Mouse (Mus musculus) liver, embryonic 14.5 days (tissue): ENCODE measurements around the gene Ctsl.

Source experiments
- CTCF ChIP-seq: IDR thresholded peaks from 2 replicates; pipeline ENCODE4 v1.5.1; 2016; ENCODE audit warnings: antibody characterized with exemption, low read depth, control low read depth
- EP300 ChIP-seq: IDR thresholded peaks from 2 replicates; pipeline ENCODE4 v1.6.1; 2016; ENCODE audit warnings: antibody characterized with exemption, low read depth

DNA sequence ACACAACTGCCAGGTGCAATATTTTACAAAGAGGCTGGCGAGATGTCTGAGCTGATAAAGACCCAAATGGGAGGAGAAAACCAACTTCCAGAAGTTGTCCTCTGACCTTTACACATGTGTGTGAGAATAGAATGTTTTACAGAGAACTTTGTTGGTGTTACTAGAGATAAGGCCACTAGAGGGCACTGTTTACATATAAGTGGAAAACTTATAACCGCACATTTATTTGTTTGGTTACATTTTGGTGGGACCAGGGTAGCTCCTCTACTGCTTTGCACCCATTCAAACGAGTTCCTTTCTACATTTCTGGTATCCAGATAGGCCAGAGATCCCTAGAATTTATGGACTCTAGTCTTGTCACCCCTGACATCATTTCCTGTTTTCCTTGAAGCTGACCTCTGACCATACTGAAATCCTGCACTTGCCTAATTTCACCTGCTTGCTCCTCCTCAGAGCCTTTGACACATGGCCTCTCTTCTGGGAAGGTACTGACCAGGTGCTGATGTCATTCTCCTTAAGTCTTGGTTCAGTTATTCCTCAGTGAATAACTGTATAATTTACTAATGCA is 55.1 kb downstream of the Ctsl start:
- TF ChIP-seq CTCF (peak; percentile 64), EP300 (no peak)
